Mouse (Mus musculus) midbrain, embryonic 11.5 days (tissue): ENCODE measurements around the gene Rras. TPM values are rescaled to one million over a fixed set of nuclear protein-coding genes. Genes with fewer than 3 reads are reported as not detected.
A peak's percentile ranks its signal among the peaks of the same experiment; 100 is the strongest.

Source experiments
- ATAC-seq: fragments of 200-750 bp; cut with Nextera tagmentation; 2 replicates; pipeline ENCODE4 v1.8.0; 2017; ENCODE audit warnings: moderate TSS enrichment, moderate library complexity; ENCODE audit not compliant: low FRiP score
- DNase-seq: peaks from one replicate; pipeline ENCODE4 v3.0.0; 2015; ENCODE audit warnings: low spot score; ENCODE audit errors: missing footprints
- H3K27ac ChIP-seq: fragments of 300-500 bp; sonication (generic); 2 replicates; pipeline ENCODE4 v1.5.1; 2014; ENCODE audit warnings: low read depth, low read length
- H3K27me3 ChIP-seq: fragments of 300-500 bp; sonication (generic); 2 replicates; pipeline ENCODE4 v1.6.1; 2014; ENCODE audit warnings: mild to moderate bottlenecking, low read length, moderate library complexity, mixed read lengths; ENCODE audit not compliant: control insufficient read depth, insufficient read depth
- H3K36me3 ChIP-seq: fragments of 300-500 bp; sonication (generic); 2 replicates; pipeline ENCODE4 v1.6.1; 2014; ENCODE audit warnings: mild to moderate bottlenecking, low read length, moderate library complexity, mixed read lengths; ENCODE audit not compliant: control insufficient read depth, insufficient read depth
- H3K4me1 ChIP-seq: fragments of 300-500 bp; sonication (generic); 2 replicates; pipeline ENCODE4 v1.6.1; 2014; ENCODE audit warnings: low read length; ENCODE audit not compliant: control insufficient read depth, insufficient read depth
- H3K4me2 ChIP-seq: fragments of 300-500 bp; sonication (generic); 2 replicates; pipeline ENCODE4 v1.6.1; 2014; ENCODE audit warnings: mild to moderate bottlenecking, moderate library complexity
- H3K4me3 ChIP-seq: fragments of 300-500 bp; sonication (generic); 2 replicates; pipeline ENCODE4 v1.5.1; 2014; ENCODE audit warnings: low read depth, low read length
- H3K9ac ChIP-seq: fragments of 300-500 bp; sonication (generic); 2 replicates; pipeline ENCODE4 v1.6.1; 2014; ENCODE audit warnings: low read length
- H3K9me3 ChIP-seq: fragments of 300-500 bp; sonication (generic); 2 replicates; pipeline ENCODE4 v1.6.1; 2016; ENCODE audit warnings: low read length; ENCODE audit not compliant: control insufficient read depth
- whole genome bisulfite sequencing: fragments of 180-500 bp; shearing (Covaris S2); extraction: QIAGEN DNeasy Blood & Tissue Kit; methylation state at CpG from one replicate; pipeline ENCODE4 v1.1.7; 2014; 5-methylcytosine and 5-hydroxymethylcytosine counted together
- polyA plus RNA-seq: library from polyadenylated mRNA; unstranded; fragments of >200 nt; fragmentation: Nextera tagmentation; extraction: Ambion mirVana; gene quantifications from 2 replicates; pipeline ENCODE4 v1.2.1, GENCODE M21; 2014

Rras gene
- polyA plus RNA-seq, 1 experiment from 2014 or later = 22.2 TPM

DNA sequence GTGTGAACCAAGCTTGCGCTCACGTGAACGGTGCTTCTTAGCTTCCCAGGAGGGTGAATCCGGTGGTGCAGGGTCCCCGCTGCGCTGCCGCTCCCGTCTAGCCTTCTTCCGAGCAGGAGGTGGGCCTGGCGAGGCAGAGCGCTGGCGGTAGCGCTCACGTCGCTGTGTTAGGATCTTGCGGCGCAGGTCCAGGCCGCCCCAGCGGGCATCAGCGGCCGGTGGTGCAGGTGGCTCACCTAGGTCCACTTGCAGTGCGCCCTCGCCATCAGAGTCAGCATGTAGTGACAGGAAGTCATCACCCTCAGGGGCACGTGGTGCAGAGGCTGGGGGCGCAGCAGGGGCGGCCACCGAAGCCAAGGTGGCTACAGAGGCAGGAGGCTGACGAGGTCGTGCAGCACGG lies 9.9 kb upstream of the Rras start:
- Histone ChIP-seq H3K9ac (no peak overlapping the region), H3K9me3 (no peaks in the 10 kb centered on the region), H3K27ac (no peak overlapping the region), H3K4me1 (no peaks in the 10 kb centered on the region), H3K4me2 (no peak overlapping the region), H3K4me3 (no peak overlapping the region), H3K36me3 (peaks cover 62% of the 10 kb centered on the region), H3K27me3 (no peaks in the 10 kb centered on the region)
- WGBS = 91% methylated on average over 30 of the region's 30 CpGs
- DNase-seq = no peak
- no peak for ATAC-seq

DNA sequence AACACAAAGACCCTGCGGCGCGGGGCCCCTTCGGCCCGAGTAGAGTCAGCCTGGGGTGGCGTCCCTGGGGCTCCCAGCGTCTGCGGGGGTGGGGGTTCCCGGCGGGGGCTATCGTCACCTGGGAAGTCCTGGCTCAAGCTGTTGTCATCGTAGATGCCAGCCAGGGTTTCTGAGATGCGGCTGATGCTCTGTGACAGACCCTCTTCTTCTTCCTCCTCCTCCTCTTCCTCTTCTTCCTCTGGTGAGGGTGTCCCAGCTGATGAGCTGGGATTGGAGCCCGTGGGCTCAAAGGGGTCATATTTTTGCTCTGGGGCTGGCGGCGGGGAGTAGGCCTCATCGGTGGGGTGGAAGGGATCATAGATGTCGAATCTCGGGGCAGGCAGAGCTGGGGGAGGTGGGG lies 9.3 kb upstream of the Rras start:
- H3K9me3 ChIP-seq = no peaks in the 10 kb centered on the region
- no peak overlapping the region for H3K27ac ChIP-seq
- H3K36me3 ChIP-seq = peaks cover 57% of the 10 kb centered on the region
- no peak overlapping the region for H3K9ac ChIP-seq
- 94% methylated on average over 19 of the region's 19 CpGs for WGBS
- no peak overlapping the region for H3K4me2 ChIP-seq
- H3K4me3 ChIP-seq = no peak overlapping the region
- no peak for DNase-seq
- no peaks in the 10 kb centered on the region for H3K27me3 ChIP-seq
- no peak for ATAC-seq
- H3K4me1 ChIP-seq = no peaks in the 10 kb centered on the region

DNA sequence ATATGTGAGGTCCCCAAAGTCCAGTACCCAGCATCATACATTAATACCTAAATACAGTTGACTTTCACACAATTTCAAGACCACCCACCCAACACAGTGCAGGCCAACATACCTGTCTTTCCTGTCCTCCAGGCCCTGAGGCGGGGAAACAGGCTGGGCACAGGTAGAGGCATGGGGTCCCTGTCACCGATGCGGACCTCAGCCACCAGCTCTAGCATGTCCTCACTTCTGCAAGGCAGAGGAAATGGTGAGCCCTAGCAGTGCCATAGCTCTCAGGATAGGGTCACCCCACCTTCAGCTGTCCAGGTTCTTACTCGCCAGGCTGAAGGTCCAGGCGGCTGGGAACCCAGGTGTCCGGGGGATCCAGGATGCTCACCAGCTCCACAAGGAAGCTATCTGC lies 5.8 kb upstream of the Rras start:
- no peak overlapping the region for H3K4me2 ChIP-seq
- H3K36me3 ChIP-seq = peaks cover 35% of the 10 kb centered on the region

DNA sequence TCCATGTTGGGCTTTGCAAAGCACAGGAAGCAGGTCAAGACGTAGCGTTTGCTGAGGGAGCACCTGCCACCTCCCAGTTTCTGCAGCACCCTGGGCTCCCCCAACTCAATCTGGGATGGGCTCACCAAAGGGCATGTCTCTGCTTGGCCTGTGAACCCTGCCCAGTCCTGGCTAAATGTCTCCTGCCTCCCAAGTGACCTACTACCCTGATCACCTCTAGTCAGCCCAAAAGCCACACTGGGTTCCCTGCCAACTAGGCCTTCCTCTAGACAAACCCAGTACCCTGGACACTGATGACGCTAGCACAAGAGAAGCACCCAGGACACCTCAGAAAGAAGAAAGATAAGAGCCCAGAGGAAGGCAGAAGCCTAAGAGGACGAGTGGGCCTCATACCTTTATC lies 4.9 kb upstream of the Rras start:
- Histone ChIP-seq H3K4me3 (no peak overlapping the region), H3K4me1 (peaks cover 13% of the 10 kb centered on the region), H3K27ac (no peak overlapping the region), H3K27me3 (no peaks in the 10 kb centered on the region), H3K9me3 (no peaks in the 10 kb centered on the region), H3K9ac (no peak overlapping the region), H3K36me3 (peaks cover 28% of the 10 kb centered on the region), H3K4me2 (no peak overlapping the region)
- DNase-seq = no peak
- no peak for ATAC-seq
- 90% methylated on average over 4 of the region's 4 CpGs for whole genome bisulfite sequencing

More for the DNA sequence above, 5.8 kb upstream of the Rras start:
- Histone ChIP-seq H3K27me3 (no peaks in the 10 kb centered on the region), H3K4me3 (no peak overlapping the region), H3K27ac (no peak overlapping the region), H3K9me3 (no peaks in the 10 kb centered on the region), H3K4me1 (peaks cover 12% of the 10 kb centered on the region), H3K9ac (no peak overlapping the region)
- DNase-seq (no peak), ATAC-seq (no peak)
- 92% methylated on average over 6 of the region's 6 CpGs for WGBS

DNA sequence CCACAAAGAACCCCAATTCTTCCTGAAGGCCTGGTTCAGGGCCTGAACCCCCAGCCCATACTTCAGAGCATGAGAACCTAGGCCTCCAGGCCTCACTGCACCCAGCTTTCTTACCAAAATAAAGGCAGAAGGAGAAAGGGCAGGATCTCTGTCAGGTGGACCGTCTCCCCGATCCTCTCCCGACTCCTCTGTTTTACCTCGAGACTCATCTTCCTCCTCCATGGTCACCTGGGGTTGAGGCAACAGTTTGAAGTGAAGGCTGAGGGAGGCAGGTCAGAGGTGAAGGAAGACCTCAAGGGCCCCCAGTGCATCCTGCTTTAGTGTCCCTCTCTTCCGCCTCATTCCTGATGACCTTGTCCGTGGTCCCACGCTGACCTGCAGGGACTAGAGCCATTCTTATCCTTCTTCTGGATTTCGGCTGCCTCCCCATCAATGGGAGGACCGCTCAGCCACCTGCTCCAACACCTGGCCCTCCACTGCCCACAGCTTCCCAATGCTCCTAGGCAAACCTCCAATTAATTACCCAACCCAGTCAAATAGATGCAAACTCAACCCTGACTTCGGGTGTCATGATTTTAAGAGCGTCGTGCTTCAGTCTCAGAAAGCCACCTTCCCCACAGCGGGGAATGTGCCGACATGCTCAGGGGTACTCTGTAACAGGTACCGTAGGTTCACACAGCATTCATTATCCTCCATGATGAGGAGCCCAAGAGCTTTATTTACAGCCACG lies 4.2 kb upstream of the Rras start:
- peaks cover 21% of the 10 kb centered on the region for H3K36me3 ChIP-seq
- ATAC-seq = no peak
- H3K27me3 ChIP-seq = no peaks in the 10 kb centered on the region
- H3K27ac ChIP-seq = no peak overlapping the region
- H3K9ac ChIP-seq = no peak overlapping the region
- H3K9me3 ChIP-seq = no peaks in the 10 kb centered on the region
- peaks cover 17% of the 10 kb centered on the region for H3K4me1 ChIP-seq
- no peak for DNase-seq
- no peak overlapping the region for H3K4me2 ChIP-seq
- no peak overlapping the region for H3K4me3 ChIP-seq
- 97% methylated on average over 16 of the region's 16 CpGs for WGBS

DNA sequence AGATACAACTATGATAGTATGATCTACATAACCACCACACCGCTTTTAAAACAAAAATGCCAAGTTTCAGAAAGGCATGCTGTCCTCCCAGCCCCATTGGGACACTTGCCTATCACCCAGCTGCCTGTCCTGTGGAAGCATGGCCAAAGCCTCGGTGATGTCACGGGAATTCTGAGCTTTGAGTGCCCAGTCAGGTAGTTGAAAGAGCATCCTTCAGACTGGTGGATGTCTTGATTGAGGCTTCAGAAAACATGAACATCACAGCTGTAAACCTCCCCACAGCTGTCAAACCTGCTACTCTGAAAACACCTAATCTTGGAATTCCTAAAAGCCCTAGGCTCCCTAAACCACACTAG lies 3.7 kb upstream of the Rras start:
- Histone ChIP-seq H3K36me3 (peaks cover 21% of the 10 kb centered on the region), H3K27me3 (no peaks in the 10 kb centered on the region), H3K27ac (no peak overlapping the region), H3K9ac (no peak overlapping the region), H3K9me3 (no peaks in the 10 kb centered on the region), H3K4me1 (peaks cover 17% of the 10 kb centered on the region), H3K4me2 (no peak overlapping the region), H3K4me3 (no peak overlapping the region)
- WGBS = 97% methylated on average over 3 of the region's 3 CpGs
- DNase-seq = no peak
- ATAC-seq = no peak

DNA sequence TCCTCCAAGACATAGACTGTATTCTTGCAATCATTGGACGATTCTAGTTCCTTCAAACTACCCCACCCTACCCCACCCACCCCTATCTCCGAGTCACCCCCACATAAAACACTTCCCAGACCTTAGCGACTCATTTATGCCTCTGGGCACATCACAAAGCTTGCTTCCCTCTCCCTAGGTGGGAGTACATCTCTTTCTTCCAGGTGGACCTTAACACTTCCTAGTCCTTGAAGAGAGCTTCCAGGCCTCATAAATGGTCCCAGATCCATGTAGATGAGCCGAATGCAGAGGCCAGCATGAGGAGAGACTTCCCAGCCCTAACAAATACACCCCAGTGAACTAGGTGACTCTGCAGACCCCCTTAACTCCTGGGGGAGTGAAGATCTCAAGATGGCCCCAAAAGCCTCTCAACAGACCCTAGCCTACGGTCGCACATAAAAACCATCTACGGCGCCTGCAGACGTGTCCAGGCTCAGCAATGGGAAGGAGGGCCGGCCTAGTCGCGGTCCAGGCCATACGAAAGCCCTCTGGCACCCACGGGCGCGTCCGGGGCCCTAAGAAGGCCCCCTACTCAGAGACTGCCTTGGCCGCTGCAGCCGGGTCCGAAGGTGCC lies 2.3 kb upstream of the Rras start:
- DNase-seq (no peak), ATAC-seq (no peak)
- no peaks in the 10 kb centered on the region for H3K27me3 ChIP-seq
- H3K27ac ChIP-seq = peak overlapping the region; percentile 44; the same call in 1 of the 2 replicates
- peaks cover 17% of the 10 kb centered on the region for H3K4me1 ChIP-seq
- peak overlapping the region; percentile 87 for H3K4me2 ChIP-seq
- peaks cover 15% of the 10 kb centered on the region for H3K36me3 ChIP-seq
- H3K9me3 ChIP-seq = no peaks in the 10 kb centered on the region
- peak overlapping the region; percentile 97 for H3K9ac ChIP-seq
- peak overlapping the region; percentile 96 for H3K4me3 ChIP-seq
- WGBS = 2% methylated on average over 20 of the region's 20 CpGs

DNA sequence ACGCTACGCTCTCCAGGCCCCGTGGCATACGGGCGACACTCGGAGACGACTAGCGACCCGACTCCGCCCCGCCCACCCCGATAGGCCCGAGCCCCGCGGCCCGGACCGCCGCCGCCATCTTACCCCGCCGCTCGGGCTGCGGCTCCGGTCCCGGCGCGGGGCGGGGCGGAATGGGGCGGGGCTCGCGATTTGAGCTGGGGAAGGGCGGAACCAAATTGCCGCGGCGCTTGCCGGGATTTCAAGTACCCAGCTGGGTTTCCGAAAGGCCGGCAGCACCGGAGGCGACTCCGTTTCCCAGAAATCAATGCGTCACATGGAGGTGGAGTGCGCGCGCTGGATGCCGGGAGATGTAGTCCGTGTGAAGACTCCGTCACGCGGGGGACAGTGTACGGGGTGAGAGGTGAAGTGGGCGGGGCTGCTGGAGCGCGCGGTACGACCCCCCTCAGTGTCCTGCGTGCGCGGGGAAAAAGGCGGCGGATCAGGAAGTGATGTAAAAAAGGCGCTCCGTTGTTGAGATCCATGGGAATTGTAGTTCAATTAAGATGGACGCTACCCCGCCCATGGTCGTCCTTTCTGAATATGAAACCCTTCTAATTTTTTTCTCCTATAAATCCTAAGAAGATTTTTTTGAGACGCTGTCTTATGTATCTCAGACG lies 1.7 kb upstream of the Rras start, which contains the start of gene Scaf1:
Gene Scaf1, minus strand, starts transcription at position 407 of the 656 bp plus-strand sequence.
- WGBS = under 1% methylated on average over 69 of the region's 69 CpGs
- peaks cover 13% of the 10 kb centered on the region for H3K36me3 ChIP-seq

DNA sequence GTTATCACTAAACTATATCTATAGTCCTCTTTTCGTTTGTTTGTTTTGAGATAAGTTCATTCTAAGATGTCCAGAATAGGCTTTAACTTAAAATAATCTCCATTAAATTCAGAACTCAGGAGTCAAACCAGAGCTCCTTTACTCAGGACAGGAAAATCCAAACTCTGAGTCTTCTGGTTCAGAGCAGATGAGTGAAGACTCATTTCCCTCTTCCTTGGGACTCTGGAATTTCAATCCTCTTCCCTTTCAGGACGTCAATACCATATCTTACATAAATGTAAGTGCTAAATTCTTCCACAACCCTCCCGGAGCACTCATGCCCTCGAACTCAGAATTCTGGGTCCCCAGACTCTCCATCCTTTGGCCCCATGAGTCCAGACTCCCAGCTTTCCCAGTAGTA lies 1.0 kb upstream of the Rras start:
- H3K4me3 ChIP-seq = peak overlapping the region; percentile 96
- H3K27me3 ChIP-seq = no peaks in the 10 kb centered on the region
- peak overlapping the region; percentile 81 for H3K27ac ChIP-seq
- H3K4me1 ChIP-seq = peaks cover 17% of the 10 kb centered on the region
- DNase-seq (peak; percentile 88), ATAC-seq (no peak)
- H3K4me2 ChIP-seq = peak overlapping the region; percentile 65
- peaks cover 7% of the 10 kb centered on the region for H3K36me3 ChIP-seq
- H3K9ac ChIP-seq = peak overlapping the region; percentile 58
- no peaks in the 10 kb centered on the region for H3K9me3 ChIP-seq
- 5% methylated on average over 4 of the region's 4 CpGs for WGBS

More for the DNA sequence above, 1.7 kb upstream of the Rras start, which contains the start of gene Scaf1:
- Histone ChIP-seq H3K9ac (peak within 1 kb of the TSS; percentile 97), H3K4me2 (peak within 1 kb of the TSS; percentile 87), H3K27me3 (no peaks in the 10 kb centered on the region), H3K27ac (peak within 1 kb of the TSS; percentile 81), H3K9me3 (no peaks in the 10 kb centered on the region), H3K4me1 (peaks cover 17% of the 10 kb centered on the region), H3K4me3 (peak within 1 kb of the TSS; percentile 96)
- peak; percentile 100 for DNase-seq
- ATAC-seq = peak; percentile 92
